Mouse (Mus musculus) kidney, embryonic 16.5 days (tissue): ENCODE measurements around the gene Bri3. TPM values are rescaled to one million over a fixed set of nuclear protein-coding genes. Genes with fewer than 3 reads are reported as not detected.

ENCODE experiments used
- ATAC-seq: fragments of 200-750 bp; cut with Nextera tagmentation; 2 replicates; pipeline ENCODE4 v1.8.0; 2017; ENCODE audit warnings: moderate TSS enrichment; ENCODE audit not compliant: low FRiP score, low TSS enrichment
- H3K27ac ChIP-seq: fragments of 300-500 bp; sonication (generic); 2 replicates; pipeline ENCODE4 v1.5.1; 2014; ENCODE audit warnings: low read length
- H3K27me3 ChIP-seq: fragments of 300-500 bp; sonication (generic); 2 replicates; pipeline ENCODE4 v1.6.1; 2014; ENCODE audit warnings: low read length, control low read depth, mixed read lengths; ENCODE audit not compliant: insufficient read depth
- H3K36me3 ChIP-seq: fragments of 300-500 bp; sonication (generic); 2 replicates; pipeline ENCODE4 v1.6.1; 2014; ENCODE audit warnings: low read length, control low read depth, mixed read lengths; ENCODE audit not compliant: insufficient read depth
- H3K4me1 ChIP-seq: fragments of 300-500 bp; sonication (generic); 2 replicates; pipeline ENCODE4 v1.6.1; 2014; ENCODE audit warnings: low read length, control low read depth, mixed read lengths; ENCODE audit not compliant: insufficient read depth
- H3K4me2 ChIP-seq: fragments of 300-500 bp; sonication (generic); replicated peaks from 2 replicates; pipeline ENCODE4 v1.6.1; 2014; ENCODE audit warnings: low read depth, low read length
- H3K4me3 ChIP-seq: fragments of 300-500 bp; sonication (generic); 2 replicates; pipeline ENCODE4 v1.5.1; 2014; ENCODE audit warnings: mild to moderate bottlenecking, low read length
- H3K9ac ChIP-seq: fragments of 300-500 bp; sonication (generic); replicated peaks from 2 replicates; pipeline ENCODE4 v1.6.1; 2014; ENCODE audit warnings: low read length
- H3K9me3 ChIP-seq: fragments of 300-500 bp; sonication (generic); 2 replicates; pipeline ENCODE4 v1.6.1; 2016; ENCODE audit warnings: low read length, control low read depth
- WGBS: fragments of 180-500 bp; shearing (Covaris S2); extraction: QIAGEN DNeasy Blood & Tissue Kit; methylation state at CpG from one replicate; pipeline ENCODE4 v1.1.7; 2014; 5-methylcytosine and 5-hydroxymethylcytosine counted together
- polyA plus RNA-seq: library from polyadenylated mRNA; unstranded; fragments of >200 nt; fragmentation: Nextera tagmentation; extraction: Ambion mirVana; gene quantifications from 2 replicates; pipeline ENCODE4 v1.2.1, GENCODE M21; 2015

Bri3 gene
- polyA plus RNA-seq, 1 experiment from 2014 or later = 112 TPM

- Histone ChIP-seq H3K27me3 (no peaks in the 10 kb centered on the region), H3K4me3 (no peak overlapping the region), H3K4me1 (no peaks in the 10 kb centered on the region), H3K9ac (no peak overlapping the region), H3K36me3 (no peaks in the 10 kb centered on the region), H3K9me3 (no peaks in the 10 kb centered on the region), H3K27ac (no peak overlapping the region), H3K4me2 (no peak overlapping the region)
- no peak for ATAC-seq
- 84% methylated on average over 7 of the region's 7 CpGs for WGBS
These were observed 51.9 kb downstream of the Bri3 start for GRCm38 (mm10) chr5:144296090-144296604.

- no peak overlapping the region for H3K4me2 ChIP-seq
- no peak for ATAC-seq
- H3K27me3 ChIP-seq = no peaks in the 10 kb centered on the region
- H3K4me3 ChIP-seq = no peak overlapping the region
- no peak overlapping the region for H3K9ac ChIP-seq
- no peak overlapping the region for H3K27ac ChIP-seq
- no peaks in the 10 kb centered on the region for H3K36me3 ChIP-seq
- WGBS = 96% methylated on average over 2 of the region's 2 CpGs
- no peaks in the 10 kb centered on the region for H3K4me1 ChIP-seq
- no peaks in the 10 kb centered on the region for H3K9me3 ChIP-seq
These were observed 58.8 kb downstream of the Bri3 start for GRCm38 (mm10) chr5:144303071-144303470.

- no peak overlapping the region for H3K4me2 ChIP-seq
- WGBS = 79% methylated on average over 4 of the region's 4 CpGs
- H3K4me1 ChIP-seq = peaks cover 8% of the 10 kb centered on the region
- H3K27me3 ChIP-seq = no peaks in the 10 kb centered on the region
- H3K27ac ChIP-seq = no peak overlapping the region
- H3K9ac ChIP-seq = no peak overlapping the region
- ATAC-seq = no peak
- H3K36me3 ChIP-seq = no peaks in the 10 kb centered on the region
- no peak overlapping the region for H3K4me3 ChIP-seq
- H3K9me3 ChIP-seq = no peaks in the 10 kb centered on the region
These were observed 64.7 kb downstream of the Bri3 start for GRCm38 (mm10) chr5:144308929-144309328.

GRCm38 (mm10) chr5:144312183-144312582, 67.9 kb downstream of the Bri3 start:
- no peak for ATAC-seq
- no peak overlapping the region for H3K4me3 ChIP-seq
- H3K36me3 ChIP-seq = no peaks in the 10 kb centered on the region
- H3K27ac ChIP-seq = no peak overlapping the region
- H3K4me2 ChIP-seq = no peak overlapping the region
- H3K9ac ChIP-seq = no peak overlapping the region
- peaks cover 20% of the 10 kb centered on the region for H3K4me1 ChIP-seq
- 84% methylated on average over 7 of the region's 7 CpGs for WGBS
- no peaks in the 10 kb centered on the region for H3K27me3 ChIP-seq
- no peaks in the 10 kb centered on the region for H3K9me3 ChIP-seq

DNA sequence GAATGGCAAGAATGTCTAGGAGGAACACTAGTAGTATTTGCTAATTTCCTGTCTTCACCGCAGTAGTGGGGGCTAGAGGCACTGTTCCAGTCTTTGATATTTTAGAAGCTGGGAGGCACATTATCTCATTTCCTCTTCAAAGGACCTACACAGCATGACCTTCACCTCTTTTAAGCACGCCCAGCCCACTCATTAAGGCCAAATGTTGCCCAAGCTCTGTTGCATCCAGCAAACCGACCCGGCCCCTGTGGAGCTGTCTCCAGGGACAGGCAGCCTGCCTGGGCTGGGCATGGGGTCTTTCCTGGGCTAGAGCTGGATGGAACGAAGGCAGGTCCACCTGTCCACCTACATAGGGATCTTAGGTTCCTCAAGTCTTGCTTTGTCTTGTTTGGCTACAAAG, 69.1 kb downstream of the Bri3 start:
- H3K4me2 ChIP-seq = no peak overlapping the region
- no peak overlapping the region for H3K9ac ChIP-seq
- no peak overlapping the region for H3K27ac ChIP-seq
- no peaks in the 10 kb centered on the region for H3K9me3 ChIP-seq
- H3K36me3 ChIP-seq = no peaks in the 10 kb centered on the region
- H3K27me3 ChIP-seq = no peaks in the 10 kb centered on the region
- no peak overlapping the region for H3K4me3 ChIP-seq
- 12% methylated on average over 5 of the region's 5 CpGs for WGBS
- ATAC-seq = peak; percentile 63; the same call in 1 of the 2 replicates
- peaks cover 28% of the 10 kb centered on the region for H3K4me1 ChIP-seq

DNA sequence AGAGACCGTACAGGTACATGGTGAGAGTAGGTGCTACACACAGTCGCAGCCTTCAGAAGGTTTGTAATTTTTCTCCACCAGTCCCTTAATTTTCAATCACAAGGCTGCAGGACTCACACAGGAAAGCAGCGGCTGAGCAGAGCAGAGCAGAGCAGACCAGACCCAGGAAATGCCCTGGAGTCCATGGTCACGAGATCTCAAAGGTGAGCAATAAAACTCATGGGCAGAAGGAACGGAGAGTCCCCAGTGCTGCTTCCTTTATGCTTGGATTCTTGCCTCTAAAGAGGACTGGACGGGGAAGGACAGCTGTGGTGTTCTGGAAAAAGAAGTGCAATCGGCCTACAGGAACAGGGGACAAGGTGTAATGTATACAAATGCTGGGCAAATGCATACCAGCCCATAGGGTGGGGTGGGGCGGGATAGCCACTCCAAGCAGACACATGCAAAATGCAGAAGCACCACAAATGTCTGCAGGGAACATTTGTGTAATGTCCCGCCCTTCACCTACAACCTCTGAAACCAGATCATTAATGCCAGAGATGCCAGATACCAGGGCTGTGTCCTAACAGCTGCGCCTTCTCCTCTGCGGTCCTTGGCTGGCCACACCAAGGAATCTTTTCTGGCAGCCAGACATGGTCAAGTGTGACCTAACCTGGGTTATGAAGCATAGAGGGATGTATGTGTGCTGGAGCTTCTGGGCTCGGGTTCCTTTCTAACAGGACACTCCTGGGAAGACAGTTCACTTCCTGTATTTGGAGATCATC, 70.7 kb downstream of the Bri3 start:
- Histone ChIP-seq H3K4me2 (no peak overlapping the region), H3K36me3 (no peaks in the 10 kb centered on the region), H3K27ac (peak overlapping the region; percentile 16; the same call in 1 of the 2 replicates), H3K4me1 (peaks cover 32% of the 10 kb centered on the region), H3K4me3 (no peak overlapping the region), H3K27me3 (no peaks in the 10 kb centered on the region), H3K9me3 (no peaks in the 10 kb centered on the region), H3K9ac (no peak overlapping the region)
- ATAC-seq = 0 out of 2 replicates have a peak, but pooled peaks have one; percentile 14
- 62% methylated on average over 12 of the region's 12 CpGs for WGBS

- 61% methylated on average over 3 of the region's 3 CpGs for WGBS
- no peak for ATAC-seq
- H3K9me3 ChIP-seq = no peaks in the 10 kb centered on the region
- no peaks in the 10 kb centered on the region for H3K36me3 ChIP-seq
- H3K9ac ChIP-seq = no peak overlapping the region
- peaks cover 32% of the 10 kb centered on the region for H3K4me1 ChIP-seq
- no peaks in the 10 kb centered on the region for H3K27me3 ChIP-seq
- no peak overlapping the region for H3K4me3 ChIP-seq
- no peak overlapping the region for H3K27ac ChIP-seq
- no peak overlapping the region for H3K4me2 ChIP-seq
These were observed 72.2 kb downstream of the Bri3 start for GRCm38 (mm10) chr5:144316442-144316841.

- Histone ChIP-seq H3K4me3 (no peak overlapping the region), H3K4me1 (peaks cover 36% of the 10 kb centered on the region), H3K36me3 (no peaks in the 10 kb centered on the region), H3K4me2 (no peak overlapping the region), H3K9ac (no peak overlapping the region), H3K27me3 (no peaks in the 10 kb centered on the region), H3K27ac (no peak overlapping the region), H3K9me3 (no peaks in the 10 kb centered on the region)
- no peak for ATAC-seq
- 66% methylated on average over 8 of the region's 8 CpGs for WGBS
These were observed 73.2 kb downstream of the Bri3 start for GRCm38 (mm10) chr5:144317426-144317825.

- H3K4me3 ChIP-seq = no peak overlapping the region
- H3K4me2 ChIP-seq = no peak overlapping the region; the same call in 1 of the 2 replicates
- H3K27me3 ChIP-seq = no peaks in the 10 kb centered on the region
- peak overlapping the region; percentile 52 for H3K27ac ChIP-seq
- no peaks in the 10 kb centered on the region for H3K9me3 ChIP-seq
- WGBS = 29% methylated on average over 6 of the region's 6 CpGs
- no peak for ATAC-seq
- H3K9ac ChIP-seq = no peak overlapping the region
- peaks cover 34% of the 10 kb centered on the region for H3K4me1 ChIP-seq
- H3K36me3 ChIP-seq = no peaks in the 10 kb centered on the region
These were observed 74.0 kb downstream of the Bri3 start for GRCm38 (mm10) chr5:144318286-144318685.

DNA sequence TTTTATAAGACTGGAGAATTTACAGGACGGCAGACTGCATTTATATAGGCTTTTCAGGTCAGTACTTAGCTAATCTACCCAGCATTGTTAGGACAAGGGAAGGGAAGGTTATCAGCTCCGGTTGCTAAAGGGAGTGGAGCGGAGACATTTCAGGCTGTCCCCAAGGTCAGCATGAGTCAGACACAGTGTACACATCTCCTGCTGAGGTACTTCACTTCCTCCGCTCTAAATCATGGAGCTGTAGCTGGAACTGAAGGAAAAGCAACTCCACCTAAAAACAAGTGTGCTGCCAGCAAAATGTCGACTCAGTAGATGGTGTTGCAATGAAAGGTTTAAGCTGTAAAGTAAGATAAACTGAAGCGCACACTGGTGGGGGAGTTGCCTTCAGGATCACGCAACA, 77.4 kb downstream of the Bri3 start:
- Histone ChIP-seq H3K27me3 (no peaks in the 10 kb centered on the region), H3K27ac (0 out of 2 replicates have a peak overlapping the region, but pooled peaks have one; percentile 8), H3K4me2 (no peak overlapping the region), H3K9ac (no peak overlapping the region), H3K36me3 (no peaks in the 10 kb centered on the region), H3K4me1 (peaks cover 16% of the 10 kb centered on the region; the same call in 1 of the 2 replicates), H3K4me3 (no peak overlapping the region), H3K9me3 (no peaks in the 10 kb centered on the region)
- ATAC-seq = peak; percentile 31; the same call in 1 of the 2 replicates
- 19% methylated on average over 7 of the region's 7 CpGs for WGBS
